Mouse (Mus musculus): ENCODE measurements around the gene Fmod. TPM values are rescaled to one million over a fixed set of nuclear protein-coding genes. Genes with fewer than 3 reads are reported as not detected.

The Fmod gene
- polyA plus RNA-seq, 1 experiment from 2014 or later, result 2.2 TPM

DNA sequence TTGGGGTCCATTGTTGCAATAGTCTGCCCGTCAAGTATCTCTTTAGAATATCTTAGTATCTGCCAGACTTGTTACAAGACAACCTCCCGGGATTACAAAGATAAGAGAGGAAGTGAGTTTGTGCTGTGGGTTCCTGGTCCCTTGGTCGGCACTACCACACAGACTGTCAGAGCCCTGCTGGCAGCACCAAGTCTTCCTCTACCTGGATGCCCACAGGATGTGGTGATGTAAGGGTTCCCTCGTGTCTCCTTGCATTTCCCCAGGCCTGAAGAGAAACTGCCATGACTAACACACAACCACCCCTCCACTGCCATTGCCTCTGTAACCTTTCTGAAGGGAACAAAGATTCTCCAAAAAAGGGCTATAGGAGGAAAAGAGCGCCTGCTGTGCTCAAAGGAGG lies 11.1 kb upstream of the Fmod start:
- Histone ChIP-seq H3K4me3 (ENCODE audit: low read depth, low read length) (no peak overlapping the region), H3K4me2 (replicated peaks; ENCODE audit: low read depth) (no peak overlapping the region), H3K9ac (ENCODE audit: low read depth, low read length) (no peak overlapping the region), H3K4me1 (replicated peaks; ENCODE audit: control insufficient read depth, insufficient read depth, low read length) (no peaks in the 10 kb centered on the region), H3K36me3 (ENCODE audit: control insufficient read depth, insufficient read depth) (no peaks in the 10 kb centered on the region), H3K27me3 (replicated peaks; ENCODE audit: control insufficient read depth, insufficient read depth, low read length) (no peaks in the 10 kb centered on the region), H3K27ac (ENCODE audit: low read depth, low read length) (no peak overlapping the region), H3K9me3 (ENCODE audit: control insufficient read depth) (no peaks in the 10 kb centered on the region)
- no peak for TF ChIP-seq CTCF (IDR thresholded peaks at IDR 0.05; ENCODE audit: low read depth)
- ATAC-seq, result no peak
- 63% methylated on average over 5 of the region's 5 CpGs for WGBS

DNA sequence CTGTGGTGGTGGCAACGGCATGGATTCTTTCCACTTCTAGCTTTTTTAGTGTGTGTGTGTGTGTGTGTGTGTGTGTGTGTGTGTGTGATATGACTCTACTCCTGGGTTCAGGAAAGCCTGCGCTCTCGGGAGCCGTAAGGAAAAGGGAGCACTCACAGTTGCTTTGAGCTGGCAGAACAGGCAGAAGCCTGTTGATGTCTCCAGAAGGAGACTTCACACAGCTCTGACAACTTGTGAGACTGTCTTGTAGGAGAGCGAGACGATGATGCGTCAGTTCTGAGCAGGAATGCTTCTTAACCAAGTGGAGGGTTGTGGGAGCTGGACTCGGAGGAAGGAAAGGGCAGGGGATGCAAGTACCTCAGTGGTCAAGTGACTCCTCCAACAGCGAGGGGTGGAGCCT lies 10.3 kb upstream of the Fmod start:
- no peak for TF ChIP-seq CTCF (IDR thresholded peaks at IDR 0.05; ENCODE audit: low read depth)
- Histone ChIP-seq H3K4me3 (ENCODE audit: low read depth, low read length) (no peak overlapping the region), H3K9ac (ENCODE audit: low read depth, low read length) (no peak overlapping the region), H3K9me3 (ENCODE audit: control insufficient read depth) (no peaks in the 10 kb centered on the region), H3K36me3 (ENCODE audit: control insufficient read depth, insufficient read depth) (no peaks in the 10 kb centered on the region), H3K27me3 (replicated peaks; ENCODE audit: control insufficient read depth, insufficient read depth, low read length) (no peaks in the 10 kb centered on the region), H3K4me2 (replicated peaks; ENCODE audit: low read depth) (no peak overlapping the region), H3K27ac (ENCODE audit: low read depth, low read length) (no peak overlapping the region), H3K4me1 (replicated peaks; ENCODE audit: control insufficient read depth, insufficient read depth, low read length) (no peaks in the 10 kb centered on the region)
- ATAC-seq, result no peak
- WGBS, result 94% methylated on average over 9 of the region's 9 CpGs

DNA sequence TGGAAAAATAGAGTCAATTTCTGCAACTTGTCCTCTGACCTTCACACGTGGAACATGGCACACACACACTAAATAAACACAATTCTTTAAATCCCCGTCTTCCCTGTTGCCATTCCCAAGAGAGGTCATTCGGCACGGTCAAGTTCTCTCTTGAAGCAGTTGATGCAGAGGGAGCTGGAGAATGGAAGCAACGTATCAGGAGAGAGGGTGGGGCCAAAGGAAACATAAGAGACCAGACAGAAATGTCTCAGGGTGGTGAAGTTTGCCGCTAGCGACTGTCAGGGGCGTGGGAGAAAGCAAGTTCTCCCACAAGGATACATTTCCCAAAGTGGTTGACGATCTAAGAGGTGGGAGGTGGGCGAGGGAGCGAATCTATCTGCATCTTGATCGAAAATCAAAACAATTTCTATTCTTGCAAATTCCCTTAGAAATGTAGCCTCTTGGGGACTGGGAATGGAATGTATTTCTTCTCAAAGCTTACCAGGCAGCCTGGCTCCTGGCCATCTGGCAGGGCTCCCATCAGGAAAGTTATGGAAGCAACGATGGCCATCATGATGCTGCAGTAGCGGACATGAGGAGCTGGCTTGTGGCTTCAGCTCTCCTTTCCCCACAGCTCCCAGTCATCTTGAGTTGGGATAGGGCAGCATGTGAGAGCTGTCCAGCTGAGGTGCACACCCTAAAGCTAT lies 8.8 kb upstream of the Fmod start:
- Histone ChIP-seq H3K9ac (ENCODE audit: low read depth, low read length) (no peak overlapping the region), H3K4me1 (replicated peaks; ENCODE audit: control insufficient read depth, insufficient read depth, low read length) (no peaks in the 10 kb centered on the region), H3K4me3 (ENCODE audit: low read depth, low read length) (no peak overlapping the region), H3K27me3 (replicated peaks; ENCODE audit: control insufficient read depth, insufficient read depth, low read length) (no peaks in the 10 kb centered on the region), H3K27ac (ENCODE audit: low read depth, low read length) (no peak overlapping the region), H3K36me3 (ENCODE audit: control insufficient read depth, insufficient read depth) (no peaks in the 10 kb centered on the region), H3K4me2 (replicated peaks; ENCODE audit: low read depth) (no peak overlapping the region), H3K9me3 (ENCODE audit: control insufficient read depth) (no peaks in the 10 kb centered on the region)
- WGBS, result 55% methylated on average over 14 of the region's 14 CpGs
- TF ChIP-seq CTCF (IDR thresholded peaks at IDR 0.05; ENCODE audit: low read depth), result no peak
- no peak for ATAC-seq

DNA sequence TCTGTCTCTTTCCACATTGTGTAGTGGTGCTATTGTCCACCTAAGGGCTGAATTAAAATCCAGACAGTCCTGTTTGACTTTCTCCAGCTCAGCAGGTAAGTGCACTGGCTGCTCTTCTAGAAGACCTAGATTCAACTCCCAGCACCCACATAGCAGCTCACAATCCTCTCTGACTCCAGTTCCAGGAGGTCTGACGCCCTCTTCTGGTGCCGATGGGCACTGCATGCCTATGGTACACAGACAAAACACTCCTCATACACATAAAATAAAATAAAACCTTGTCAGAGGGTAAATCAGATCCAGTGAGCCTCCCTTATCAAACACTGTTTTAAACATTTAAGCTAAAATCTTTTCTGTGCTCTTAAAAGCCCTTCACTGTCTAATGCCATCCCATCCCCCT lies 562 bp upstream of the Fmod start:
- no peaks in the 10 kb centered on the region for H3K9me3 ChIP-seq (ENCODE audit: control insufficient read depth)
- H3K27ac ChIP-seq (ENCODE audit: low read depth, low read length), result no peak overlapping the region
- H3K27me3 ChIP-seq (replicated peaks; ENCODE audit: control insufficient read depth, insufficient read depth, low read length), result no peaks in the 10 kb centered on the region
- H3K4me2 ChIP-seq (replicated peaks; ENCODE audit: low read depth), result no peak overlapping the region
- H3K4me1 ChIP-seq (replicated peaks; ENCODE audit: control insufficient read depth, insufficient read depth, low read length), result no peaks in the 10 kb centered on the region
- WGBS, result 74% methylated on average over 2 of the region's 2 CpGs
- peak; percentile 59 for TF ChIP-seq CTCF (IDR thresholded peaks at IDR 0.05; ENCODE audit: low read depth)
- H3K36me3 ChIP-seq (ENCODE audit: control insufficient read depth, insufficient read depth), result no peaks in the 10 kb centered on the region
- no peak overlapping the region for H3K4me3 ChIP-seq (ENCODE audit: low read depth, low read length)
- no peak for ATAC-seq
- H3K9ac ChIP-seq (ENCODE audit: low read depth, low read length), result no peak overlapping the region

DNA sequence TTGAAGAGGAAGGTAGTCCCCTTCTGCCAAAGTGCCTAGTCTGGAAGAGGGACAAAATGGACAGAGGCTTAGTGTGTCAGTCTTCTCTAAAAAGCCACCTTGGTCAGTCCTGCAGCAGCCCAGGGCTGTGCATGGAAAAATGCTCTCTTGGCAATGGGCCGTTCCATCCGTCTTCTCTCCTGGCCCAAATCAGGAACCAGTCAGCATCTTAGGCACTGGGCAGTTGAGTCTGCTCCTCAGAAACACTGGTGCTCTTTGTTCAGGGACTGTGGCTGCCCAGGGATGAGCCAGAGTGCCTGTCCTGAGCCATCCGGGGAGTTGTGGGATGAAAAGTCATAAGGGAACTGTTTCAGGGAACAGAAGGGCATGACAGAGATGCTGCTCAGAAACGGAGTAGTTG lies 1.3 kb downstream of the Fmod start:
- WGBS, result 95% methylated on average over 4 of the region's 4 CpGs
- H3K9ac ChIP-seq (ENCODE audit: low read depth, low read length), result no peak overlapping the region
- H3K9me3 ChIP-seq (ENCODE audit: control insufficient read depth), result no peaks in the 10 kb centered on the region
- H3K4me3 ChIP-seq (ENCODE audit: low read depth, low read length), result no peak overlapping the region
- H3K4me1 ChIP-seq (replicated peaks; ENCODE audit: control insufficient read depth, insufficient read depth, low read length), result no peaks in the 10 kb centered on the region
- H3K4me2 ChIP-seq (replicated peaks; ENCODE audit: low read depth), result no peak overlapping the region
- H3K36me3 ChIP-seq (ENCODE audit: control insufficient read depth, insufficient read depth), result no peaks in the 10 kb centered on the region
- TF ChIP-seq CTCF (IDR thresholded peaks at IDR 0.05; ENCODE audit: low read depth), result no peak
- no peak overlapping the region for H3K27ac ChIP-seq (ENCODE audit: low read depth, low read length)
- no peaks in the 10 kb centered on the region for H3K27me3 ChIP-seq (replicated peaks; ENCODE audit: control insufficient read depth, insufficient read depth, low read length)
- ATAC-seq, result no peak

DNA sequence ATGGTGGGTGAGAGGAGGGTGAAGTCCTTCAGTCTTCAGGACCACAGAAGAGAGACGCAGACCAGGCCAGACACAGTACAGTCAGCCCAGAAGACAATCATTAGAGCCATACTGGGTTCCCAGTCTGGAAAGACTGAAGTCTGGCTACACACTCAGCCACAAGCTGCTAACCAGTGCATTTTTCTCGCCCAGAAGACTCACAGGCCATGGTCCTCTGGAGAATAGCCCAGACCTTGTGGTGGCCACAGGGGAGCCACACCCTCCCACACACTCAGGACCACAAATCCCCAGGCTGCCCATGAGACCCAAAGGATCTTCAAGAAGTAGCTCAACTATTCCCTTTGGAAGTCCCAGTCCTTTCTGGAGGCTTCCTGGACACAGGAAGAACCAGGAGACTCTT lies 2.3 kb downstream of the Fmod start:
- H3K4me3 ChIP-seq (ENCODE audit: low read depth, low read length), result no peak overlapping the region
- no peak for TF ChIP-seq CTCF (IDR thresholded peaks at IDR 0.05; ENCODE audit: low read depth)
- H3K4me2 ChIP-seq (replicated peaks; ENCODE audit: low read depth), result no peak overlapping the region
- 78% methylated on average over 2 of the region's 2 CpGs for WGBS
- no peak for ATAC-seq
- H3K9me3 ChIP-seq (ENCODE audit: control insufficient read depth), result no peaks in the 10 kb centered on the region
- no peaks in the 10 kb centered on the region for H3K27me3 ChIP-seq (replicated peaks; ENCODE audit: control insufficient read depth, insufficient read depth, low read length)
- no peak overlapping the region for H3K27ac ChIP-seq (ENCODE audit: low read depth, low read length)
- no peaks in the 10 kb centered on the region for H3K36me3 ChIP-seq (ENCODE audit: control insufficient read depth, insufficient read depth)
- no peaks in the 10 kb centered on the region for H3K4me1 ChIP-seq (replicated peaks; ENCODE audit: control insufficient read depth, insufficient read depth, low read length)
- H3K9ac ChIP-seq (ENCODE audit: low read depth, low read length), result no peak overlapping the region

DNA sequence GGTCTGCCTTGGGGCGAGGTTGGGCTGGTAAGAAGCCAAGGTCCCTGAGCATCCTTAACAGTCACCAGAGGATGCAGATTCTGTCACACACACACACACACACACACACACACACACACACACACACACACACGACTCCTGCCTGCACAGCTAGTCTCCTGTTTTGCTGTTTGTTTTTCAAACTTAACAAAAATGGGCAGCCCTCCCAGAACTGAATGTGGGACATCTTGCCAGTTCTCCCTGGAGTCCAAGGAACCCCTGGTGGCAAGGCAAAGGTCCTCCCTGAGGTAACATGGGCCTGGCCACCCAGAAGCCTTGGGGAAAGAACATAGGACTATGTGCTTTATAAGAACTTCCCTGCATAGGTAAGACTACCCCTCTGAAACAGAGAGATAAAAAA lies 4.8 kb downstream of the Fmod start:
- no peaks in the 10 kb centered on the region for H3K27me3 ChIP-seq (replicated peaks; ENCODE audit: control insufficient read depth, insufficient read depth, low read length)
- H3K4me3 ChIP-seq (ENCODE audit: low read depth, low read length), result no peak overlapping the region
- H3K4me2 ChIP-seq (replicated peaks; ENCODE audit: low read depth), result no peak overlapping the region
- H3K9ac ChIP-seq (ENCODE audit: low read depth, low read length), result no peak overlapping the region
- no peaks in the 10 kb centered on the region for H3K36me3 ChIP-seq (ENCODE audit: control insufficient read depth, insufficient read depth)
- 49% methylated on average over 2 of the region's 2 CpGs for WGBS
- no peak for ATAC-seq
- no peak for TF ChIP-seq CTCF (IDR thresholded peaks at IDR 0.05; ENCODE audit: low read depth)
- no peaks in the 10 kb centered on the region for H3K9me3 ChIP-seq (ENCODE audit: control insufficient read depth)
- no peak overlapping the region for H3K27ac ChIP-seq (ENCODE audit: low read depth, low read length)
- no peaks in the 10 kb centered on the region for H3K4me1 ChIP-seq (replicated peaks; ENCODE audit: control insufficient read depth, insufficient read depth, low read length)
